Mouse (Mus musculus) heart, postnatal 0 days (tissue): ENCODE results near the gene Astl. TPM values are rescaled to one million over a fixed set of nuclear protein-coding genes. Genes with fewer than 3 reads are reported as not detected.
A peak's percentile ranks its signal among the peaks of the same experiment; 100 is the strongest.

ENCODE experiments used
- ATAC-seq: fragments of 200-750 bp; cut with Nextera tagmentation; 2 replicates; pipeline ENCODE4 v1.8.0; 2017; ENCODE audit warnings: low read depth, moderate number of reproducible peaks, moderate library complexity; ENCODE audit not compliant: insufficient read depth
- DNase-seq: peaks from one replicate; pipeline ENCODE4 v3.0.0-alpha.2; 2016; ENCODE audit warnings: low spot score
- H3K27ac ChIP-seq: fragments of 300-500 bp; sonication (generic); 2 replicates; pipeline ENCODE4 v1.5.1; 2014; ENCODE audit warnings: low read depth, mild to moderate bottlenecking
- H3K27me3 ChIP-seq: fragments of 300-500 bp; sonication (generic); 2 replicates; pipeline ENCODE4 v1.6.1; 2014; ENCODE audit warnings: low read length, mixed read lengths; ENCODE audit not compliant: control insufficient read depth, insufficient read depth
- H3K36me3 ChIP-seq: fragments of 300-500 bp; sonication (generic); replicated peaks from 2 replicates; pipeline ENCODE4 v1.6.1; 2014; ENCODE audit warnings: low read length, mixed read lengths; ENCODE audit not compliant: control insufficient read depth, insufficient read depth
- H3K4me1 ChIP-seq: fragments of 300-500 bp; sonication (generic); 2 replicates; pipeline ENCODE4 v1.6.1; 2014; ENCODE audit warnings: antibody characterized with exemption; ENCODE audit not compliant: control insufficient read depth, insufficient read depth
- H3K4me2 ChIP-seq: fragments of 300-500 bp; sonication (generic); 2 replicates; pipeline ENCODE4 v1.6.1; 2014; ENCODE audit warnings: low read depth, mild to moderate bottlenecking, low read length, moderate library complexity
- H3K4me3 ChIP-seq: fragments of 300-500 bp; sonication (generic); 2 replicates; pipeline ENCODE4 v1.5.1; 2014; ENCODE audit warnings: low read depth, low read length
- H3K9ac ChIP-seq: fragments of 300-500 bp; sonication (generic); replicated peaks from 2 replicates; pipeline ENCODE4 v1.6.1; 2014; ENCODE audit warnings: low read depth, low read length, mixed read lengths
- H3K9me3 ChIP-seq: fragments of 300-500 bp; sonication (generic); replicated peaks from 2 replicates; pipeline ENCODE4 v1.6.1; 2016; ENCODE audit warnings: low read length; ENCODE audit not compliant: control insufficient read depth
- CTCF ChIP-seq: IDR thresholded peaks from 2 replicates; pipeline ENCODE4 v1.5.1; 2016; ENCODE audit warnings: antibody characterized with exemption, control low read depth, low read depth
- EP300 ChIP-seq: IDR thresholded peaks from 2 replicates; pipeline ENCODE4 v1.6.1; 2016; ENCODE audit warnings: antibody characterized with exemption, low read depth
- WGBS: fragments of 180-500 bp; shearing (Covaris S2); extraction: QIAGEN DNeasy Blood & Tissue Kit; methylation state at CpG from one replicate; pipeline ENCODE4 v1.1.7; 2014; 5-methylcytosine and 5-hydroxymethylcytosine counted together
- polyA plus RNA-seq: library from polyadenylated mRNA; unstranded; fragments of >200 nt; fragmentation: Nextera tagmentation; extraction: Ambion mirVana; gene quantifications from 2 replicates; pipeline ENCODE4 v1.2.1, GENCODE M21; 2015
- total RNA-seq: library from RNA; depleted of rRNA; stranded (reverse); fragments of >200 nt; gene quantifications from 2 replicates; pipeline ENCODE4 v1.2.3, GENCODE M21; 2014; ENCODE audit warnings: low replicate concordance

Astl gene
- total and polyA plus RNA-seq, 2 experiments from 2014 or later: not detected

GRCm38 (mm10) chr2:127367126-127367820, 28.8 kb downstream of the Astl start:
- Histone ChIP-seq H3K4me2 (no peak overlapping the region), H3K4me1 (peaks cover 12% of the 10 kb centered on the region), H3K27ac (no peak overlapping the region), H3K4me3 (no peak overlapping the region), H3K36me3 (no peaks in the 10 kb centered on the region), H3K27me3 (peaks cover 55% of the 10 kb centered on the region), H3K9ac (no peak overlapping the region), H3K9me3 (no peaks in the 10 kb centered on the region)
- TF ChIP-seq EP300 (no peak), CTCF (no peak)
- ATAC-seq: no peak
- DNase-seq: no peak
- 55% methylated on average over 10 of the region's 10 CpGs for WGBS

- no peak for ATAC-seq
- 57% methylated on average over 5 of the region's 5 CpGs for WGBS
- H3K27me3 ChIP-seq: peaks cover 29% of the 10 kb centered on the region
- TF ChIP-seq EP300 (no peak), CTCF (no peak)
- H3K4me1 ChIP-seq: peaks cover 16% of the 10 kb centered on the region
- H3K9me3 ChIP-seq: no peaks in the 10 kb centered on the region
- no peak overlapping the region for H3K4me3 ChIP-seq
- H3K4me2 ChIP-seq: no peak overlapping the region
- H3K27ac ChIP-seq: no peak overlapping the region
- DNase-seq: no peak
- H3K9ac ChIP-seq: no peak overlapping the region
- H3K36me3 ChIP-seq: no peaks in the 10 kb centered on the region
Observed at GRCm38 (mm10) chr2:127369703-127370376, 31.4 kb downstream of the Astl start.

- peak overlapping the region; percentile 18; the same call in 1 of the 2 replicates for H3K4me2 ChIP-seq
- ATAC-seq: peak; percentile 46
Observed at GRCm38 (mm10) chr2:127370561-127371483, 32.4 kb downstream of the Astl start.

GRCm38 (mm10) chr2:127371484-127371861, 33.0 kb downstream of the Astl start:
- Histone ChIP-seq H3K27me3 (peaks cover 13% of the 10 kb centered on the region), H3K4me2 (no peak overlapping the region), H3K36me3 (no peaks in the 10 kb centered on the region), H3K9ac (no peak overlapping the region), H3K4me3 (no peak overlapping the region), H3K4me1 (peaks cover 22% of the 10 kb centered on the region), H3K27ac (no peak overlapping the region), H3K9me3 (no peaks in the 10 kb centered on the region)
- 78% methylated on average over 1 of the region's 1 CpGs for WGBS
- ATAC-seq (0 out of 2 replicates have a peak, but pooled peaks have one; percentile 35), DNase-seq (no peak)
- no peak for TF ChIP-seq CTCF
- TF ChIP-seq EP300: no peak

More at GRCm38 (mm10) chr2:127370561-127371483, 32.4 kb downstream of the Astl start:
- Histone ChIP-seq H3K4me3 (no peak overlapping the region), H3K36me3 (no peaks in the 10 kb centered on the region), H3K4me1 (peaks cover 22% of the 10 kb centered on the region), H3K27me3 (peaks cover 19% of the 10 kb centered on the region), H3K27ac (peak overlapping the region; percentile 46), H3K9me3 (no peaks in the 10 kb centered on the region), H3K9ac (no peak overlapping the region)
- no peak for DNase-seq
- TF ChIP-seq CTCF (no peak), EP300 (no peak)
- WGBS: 10% methylated on average over 9 of the region's 9 CpGs

GRCm38 (mm10) chr2:127372082-127372481, 33.6 kb downstream of the Astl start:
- Histone ChIP-seq H3K27me3 (peaks cover 7% of the 10 kb centered on the region; the same call in 1 of the 2 replicates), H3K9me3 (no peaks in the 10 kb centered on the region), H3K27ac (no peak overlapping the region), H3K4me1 (peaks cover 22% of the 10 kb centered on the region), H3K4me3 (no peak overlapping the region), H3K36me3 (no peaks in the 10 kb centered on the region), H3K9ac (no peak overlapping the region), H3K4me2 (no peak overlapping the region)
- no peak for TF ChIP-seq EP300
- TF ChIP-seq CTCF: no peak
- 79% methylated on average over 2 of the region's 2 CpGs for WGBS
- ATAC-seq (no peak), DNase-seq (no peak)
